Mouse (Mus musculus) embryonic fibroblast, embryonic 13.5 days (primary cell): Measurements from ENCODE around the gene Ybx3. TPM values are rescaled to one million over a fixed set of nuclear protein-coding genes. Genes with fewer than 3 reads are reported as not detected.

Experiments used
- H3K27ac ChIP-seq: 2 replicates; pipeline ENCODE4 v1.5.1; 2012; ENCODE audit warnings: low read length, control low read depth, inconsistent platforms; ENCODE audit not compliant: insufficient read depth
- H3K4me1 ChIP-seq: 2 replicates; pipeline ENCODE4 v1.6.1; 2011; ENCODE audit warnings: low read length; ENCODE audit not compliant: control insufficient read depth, insufficient read depth
- H3K4me3 ChIP-seq: 2 replicates; pipeline ENCODE4 v1.5.1; 2011; ENCODE audit warnings: mild to moderate bottlenecking, control low read depth, low read length; ENCODE audit not compliant: insufficient read depth
- CTCF ChIP-seq: IDR thresholded peaks from 2 replicates; pipeline ENCODE4 v1.5.1; 2011; ENCODE audit warnings: mild to moderate bottlenecking, control low read depth, low read length, moderate library complexity, borderline replicate concordance; ENCODE audit not compliant: insufficient read depth
- POLR2A ChIP-seq: IDR thresholded peaks from 2 replicates; pipeline ENCODE4 v1.6.1; 2011; ENCODE audit warnings: low read depth, mild to moderate bottlenecking, control low read depth, low read length, moderate library complexity
- polyA plus RNA-seq: library from polyadenylated mRNA; stranded (reverse); fragments of >200 nt; gene quantifications from 2 replicates; pipeline ENCODE4 v1.2.4, GENCODE M21; 2011; ENCODE audit warnings: low read depth; ENCODE audit not compliant: missing spikeins, insufficient read length

Ybx3 gene
- polyA plus RNA-seq, 1 experiment, result 262 TPM

- no peak overlapping the region for H3K27ac ChIP-seq
- TF ChIP-seq CTCF (no peak), POLR2A (no peak)
- no peaks in the 10 kb centered on the region for H3K4me1 ChIP-seq
- H3K4me3 ChIP-seq, result no peak overlapping the region
Observed at GRCm38 (mm10) chr6:131367101-131367500, 21.2 kb downstream of the Ybx3 start.

- no peak overlapping the region for H3K4me3 ChIP-seq
- no peaks in the 10 kb centered on the region for H3K4me1 ChIP-seq
- no peak overlapping the region for H3K27ac ChIP-seq
- TF ChIP-seq POLR2A, result no peak
- no peak for TF ChIP-seq CTCF
Observed at GRCm38 (mm10) chr6:131364353-131364752, 23.9 kb downstream of the Ybx3 start.

DNA sequence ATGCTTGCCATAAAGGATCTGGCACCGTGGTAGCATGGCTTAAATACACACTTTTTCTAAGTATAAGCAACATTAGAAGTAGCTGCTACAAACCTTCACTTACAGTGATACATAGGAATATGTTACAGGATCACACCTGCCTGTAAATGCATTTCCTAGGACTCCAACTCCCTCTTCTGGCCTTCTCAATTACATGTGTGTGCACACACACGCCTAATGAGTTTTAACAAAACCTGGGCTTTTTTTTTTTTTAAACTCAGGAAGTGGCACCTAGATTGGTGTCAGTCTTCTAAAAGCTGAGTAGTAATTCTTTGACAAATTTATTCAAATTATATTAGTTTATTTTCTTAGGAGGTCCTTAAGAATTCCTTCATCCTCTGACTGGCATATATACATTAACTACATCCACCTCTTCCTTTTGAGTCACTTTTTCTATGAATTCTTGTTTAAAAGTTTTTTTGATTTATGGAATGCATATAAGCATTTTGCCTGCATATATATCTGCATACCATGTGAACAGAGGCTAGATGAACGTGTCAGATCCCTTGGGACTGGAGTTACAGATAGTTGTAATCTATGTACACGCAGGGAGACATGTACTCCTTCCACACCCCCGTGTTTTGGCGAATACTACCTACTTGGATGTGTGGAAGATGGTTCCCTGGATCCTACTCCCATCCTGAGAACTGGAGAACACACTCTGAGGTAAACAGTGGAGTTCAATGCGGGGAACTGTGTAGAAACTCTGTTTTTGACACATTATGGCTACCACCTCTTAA is 25.1 kb downstream of the Ybx3 start:
- TF ChIP-seq CTCF (no peak), POLR2A (no peak)
- Histone ChIP-seq H3K27ac (no peak overlapping the region), H3K4me1 (no peaks in the 10 kb centered on the region), H3K4me3 (no peak overlapping the region)

- TF ChIP-seq CTCF (no peak), POLR2A (no peak)
- no peak overlapping the region for H3K27ac ChIP-seq
- no peaks in the 10 kb centered on the region for H3K4me1 ChIP-seq
- H3K4me3 ChIP-seq, result no peak overlapping the region
Observed at GRCm38 (mm10) chr6:131360693-131361092, 27.6 kb downstream of the Ybx3 start.

- TF ChIP-seq CTCF, result no peak
- no peak for TF ChIP-seq POLR2A
- no peak overlapping the region for H3K4me3 ChIP-seq
- no peak overlapping the region for H3K27ac ChIP-seq
- no peaks in the 10 kb centered on the region for H3K4me1 ChIP-seq
Observed at GRCm38 (mm10) chr6:131359543-131359942, 28.7 kb downstream of the Ybx3 start.

DNA sequence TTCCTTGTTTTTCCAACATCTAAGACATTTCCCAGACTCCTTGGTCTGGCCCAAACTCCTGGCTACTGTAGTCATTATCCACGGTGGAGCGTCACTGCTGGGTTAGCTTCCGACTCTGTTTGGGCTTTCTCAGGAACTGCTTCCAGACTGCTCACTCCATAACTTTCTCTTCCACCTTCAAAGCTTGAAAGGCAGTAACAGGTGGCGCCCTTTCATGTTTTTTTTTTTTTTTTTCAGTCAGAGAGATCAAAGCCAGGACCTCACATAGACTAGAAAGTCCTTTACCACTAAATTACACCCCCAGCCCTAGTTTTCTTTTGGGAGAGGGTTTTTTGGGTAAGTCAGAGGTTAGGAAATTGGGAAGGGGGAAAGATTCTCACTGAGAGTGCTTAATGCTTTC is 33.4 kb downstream of the Ybx3 start:
- Histone ChIP-seq H3K4me1 (0 out of 2 replicates have a peak, but pooled peaks cover 2% of the 10 kb centered on the region), H3K4me3 (no peak overlapping the region), H3K27ac (no peak overlapping the region)
- TF ChIP-seq POLR2A, result no peak
- no peak for TF ChIP-seq CTCF

GRCm38 (mm10) chr6:131353352-131353919 is 34.8 kb downstream of the Ybx3 start, which contains the start of gene Styk1:
Gene Styk1 (minus strand): TSS chr6:131353597.
- Histone ChIP-seq H3K4me1 (peaks cover 2% of the 10 kb centered on the region; the same call in 1 of the 2 replicates), H3K4me3 (peak within 1 kb of the TSS; percentile 63), H3K27ac (peak within 1 kb of the TSS; percentile 11; the same call in 1 of the 2 replicates)
- peak; percentile 75 for TF ChIP-seq CTCF
- peak; percentile 50 for TF ChIP-seq POLR2A

DNA sequence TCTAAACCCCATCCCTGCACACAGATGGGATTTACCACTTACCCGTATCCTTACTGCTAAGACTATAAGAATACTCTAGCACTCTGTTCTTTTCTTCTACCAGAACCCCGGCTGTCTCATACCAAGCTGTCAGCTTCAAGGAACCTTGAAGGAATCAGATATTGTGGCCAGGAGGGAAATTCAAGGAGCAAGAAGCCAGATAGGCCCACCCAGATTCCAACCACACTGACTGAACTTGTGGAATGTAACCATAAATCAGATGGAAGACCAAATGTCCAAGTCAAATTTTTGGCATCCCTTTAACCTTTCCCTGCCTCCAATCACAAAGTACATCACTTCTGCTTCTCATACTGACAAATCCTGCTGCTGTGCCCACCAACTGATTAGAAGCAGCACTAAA is 41.2 kb downstream of the Ybx3 start:
- Histone ChIP-seq H3K4me1 (peaks cover 21% of the 10 kb centered on the region), H3K4me3 (no peak overlapping the region), H3K27ac (peak overlapping the region; percentile 98)
- TF ChIP-seq CTCF (no peak), POLR2A (no peak)

GRCm38 (mm10) chr6:131344346-131344745 is 43.9 kb downstream of the Ybx3 start:
- H3K4me1 ChIP-seq, result peaks cover 22% of the 10 kb centered on the region
- TF ChIP-seq POLR2A (no peak), CTCF (no peak)
- no peak overlapping the region for H3K4me3 ChIP-seq
- peak overlapping the region; percentile 61 for H3K27ac ChIP-seq

GRCm38 (mm10) chr6:131340082-131340481 is 48.2 kb downstream of the Ybx3 start:
- peaks cover 16% of the 10 kb centered on the region for H3K4me1 ChIP-seq
- H3K27ac ChIP-seq, result peak overlapping the region; percentile 84
- no peak overlapping the region for H3K4me3 ChIP-seq
- no peak for TF ChIP-seq CTCF
- TF ChIP-seq POLR2A, result no peak

DNA sequence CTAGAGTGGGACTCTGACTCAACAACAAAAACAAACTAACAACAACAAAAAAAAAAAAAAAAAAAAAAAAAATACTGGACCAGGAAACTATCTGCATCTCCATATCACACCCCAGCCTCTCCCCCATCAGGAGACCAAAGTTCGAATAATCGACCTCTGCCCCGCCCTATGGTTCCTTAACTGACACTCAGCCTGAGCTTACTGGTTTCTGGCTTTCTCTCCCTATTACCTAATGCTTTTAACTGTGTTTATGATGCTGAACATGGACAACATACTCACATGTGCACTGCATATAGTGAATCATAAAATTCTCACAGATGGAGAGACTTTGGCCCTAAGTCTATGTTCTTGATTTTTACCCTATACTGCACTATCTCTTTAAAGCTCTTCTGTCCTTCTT is 49.0 kb downstream of the Ybx3 start:
- Histone ChIP-seq H3K4me1 (peaks cover 13% of the 10 kb centered on the region), H3K4me3 (no peak overlapping the region), H3K27ac (peak overlapping the region; percentile 84)
- TF ChIP-seq CTCF (no peak), POLR2A (no peak)
